Mouse (Mus musculus) spleen, adult 2 months (tissue): ENCODE results near the gene Dnajb13.

Experiments used
- CTCF ChIP-seq: fragments of 200-500 bp; IDR thresholded peaks from 2 replicates; pipeline ENCODE4 v1.5.1; 2011; ENCODE audit warnings: mild to moderate bottlenecking, inconsistent platforms; ENCODE audit not compliant: insufficient read depth, insufficient read length, insufficient replicate concordance; ENCODE audit errors: extremely low read depth
- POLR2A ChIP-seq: fragments of 200-500 bp; IDR thresholded peaks from 2 replicates; pipeline ENCODE4 v1.6.1; 2011; ENCODE audit warnings: low read depth, low read length, inconsistent platforms

DNA sequence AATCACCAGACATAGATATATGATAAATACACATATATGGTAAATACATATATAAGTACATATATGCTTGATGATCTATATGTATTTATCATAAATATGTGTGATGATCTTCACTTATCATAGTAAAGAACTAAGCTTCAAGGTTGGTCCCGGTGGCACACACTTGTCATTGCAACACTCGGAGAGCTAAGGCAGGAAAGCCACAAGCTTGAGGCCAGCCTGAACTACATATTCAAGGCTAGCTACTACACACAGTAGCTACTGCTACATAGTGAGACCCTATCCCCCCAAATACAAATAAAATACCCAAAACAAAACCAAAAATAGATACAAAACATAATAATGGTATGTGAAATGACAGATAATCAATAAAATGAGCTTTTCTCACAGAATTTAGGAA lies 21.1 kb upstream of the Dnajb13 start:
- TF ChIP-seq POLR2A (no peak), CTCF (no peak)
